Mouse (Mus musculus) layer of hippocampus, postnatal 36 days (tissue): ENCODE data around the gene Marcksl1. TPM values are rescaled to one million over a fixed set of nuclear protein-coding genes. Genes with fewer than 3 reads are reported as not detected.

Experiments
- DNase-seq, 2 experiments: peaks; one replicate each; pipeline ENCODE4 v3.0.0; 2022
- microRNA-seq, 2 experiments: library from miRNA; unstranded; fragments of <30 nt; microRNA quantifications; one replicate each; pipeline ENCODE4 v1.2.0; 2021
- total RNA-seq, 2 experiments: library from RNA; stranded (reverse); gene quantifications; 2 replicates each; pipeline ENCODE4 v1.2.3; 2021

Gene Marcksl1
- total RNA-seq, 2 experiments from 2014 or later: 105 to 115 TPM

GRCm38 (mm10) chr4:129558321-129558955 lies 45.1 kb downstream of the Marcksl1 start:
- no peak for DNase-seq

GRCm38 (mm10) chr4:129561184-129561583 lies 47.8 kb downstream of the Marcksl1 start:
- DNase-seq: no peak

GRCm38 (mm10) chr4:129563718-129564117 lies 50.3 kb downstream of the Marcksl1 start:
- DNase-seq: no peak

- DNase-seq: no peak
These were observed 51.8 kb downstream of the Marcksl1 start for GRCm38 (mm10) chr4:129565139-129565538.

Small RNAs within 50 kb of the gene (microRNA-seq; reads per million reads assigned to microRNA genes)
- 0 reads per million in 2 experiments for gene Mir8119

Other genes with a start within 250 kb of the Marcksl1 start
- gene Sync, start 226.0 kb upstream of the Marcksl1 start, total RNA-seq: 1 to 10 TPM in 1 of 2 experiments, under 1 TPM in 1; 0.56 to 1.1 TPM
- 100 to 1,000 TPM; 123 to 129 TPM for gene Rbbp4, start 178.2 kb upstream of the Marcksl1 start, total RNA-seq
- 10 to 100 TPM; 29.4 to 35.8 TPM for gene Zbtb8os, start 177.9 kb upstream of the Marcksl1 start, total RNA-seq
- gene Zbtb8a, start 135.5 kb upstream of the Marcksl1 start, total RNA-seq: 1 to 10 TPM; 3.0 to 4.1 TPM
- 1 to 10 TPM; 3.6 to 4.6 TPM for gene Zbtb8b, start 72.7 kb upstream of the Marcksl1 start, total RNA-seq
- 10 to 100 TPM; 53.4 to 54.5 TPM for gene Bsdc1, start 52.0 kb upstream of the Marcksl1 start, total RNA-seq
- not detected for gene Tssk3, start 22.6 kb upstream of the Marcksl1 start, total RNA-seq
- gene Fam229a, start 22.4 kb upstream of the Marcksl1 start, total RNA-seq: not detected
- 10 to 100 TPM; 45.2 to 55.8 TPM for gene Hdac1, start 29.1 kb downstream of the Marcksl1 start, total RNA-seq
- gene Lck, start 60.1 kb downstream of the Marcksl1 start, total RNA-seq: 1 to 10 TPM; 2.7 to 2.8 TPM
- under 1 TPM in 1 of 2 experiments, not detected in 1; 0.65 TPM for gene Fam167b, start 65.0 kb downstream of the Marcksl1 start, total RNA-seq
- gene Eif3i, start 87.1 kb downstream of the Marcksl1 start, total RNA-seq: 100 to 1,000 TPM; 121 to 122 TPM
- gene Tmem234, start 87.1 kb downstream of the Marcksl1 start, total RNA-seq: 10 to 100 TPM; 79.1 to 81.4 TPM
- gene Dcdc2b, start 100.7 kb downstream of the Marcksl1 start, total RNA-seq: 1 to 10 TPM; 6.0 to 7.7 TPM
- gene Iqcc, start 105.5 kb downstream of the Marcksl1 start, total RNA-seq: 10 to 100 TPM; 35.3 to 40.6 TPM
- gene Ccdc28b, start 110.4 kb downstream of the Marcksl1 start, total RNA-seq: 10 to 100 TPM; 70.3 to 79.8 TPM
- gene Txlna, start 127.5 kb downstream of the Marcksl1 start, total RNA-seq: 10 to 100 TPM; 46.1 to 54.7 TPM
- gene Kpna6, start 159.2 kb downstream of the Marcksl1 start, total RNA-seq: 10 to 100 TPM; 90.7 to 92.5 TPM
- gene Tmem39b, start 183.3 kb downstream of the Marcksl1 start, total RNA-seq: 10 to 100 TPM; 11.5 to 15.8 TPM
- 10 to 100 TPM; 88.4 to 90.0 TPM for gene Khdrbs1, start 228.7 kb downstream of the Marcksl1 start, total RNA-seq